Mouse (Mus musculus): ENCODE results near the gene Rasal1.
A peak's percentile ranks its signal among the peaks of the same experiment; 100 is the strongest.

The Rasal1 gene

GRCm38 (mm10) chr5:120621846-120622197, 26.8 kb upstream of the Rasal1 start:
- no peak for DNase-seq (ENCODE audit: low read depth, low spot score)

GRCm38 (mm10) chr5:120622198-120622851, 26.3 kb upstream of the Rasal1 start:
- no peak for DNase-seq (ENCODE audit: low read depth, low spot score)

- no peak for DNase-seq (ENCODE audit: low read depth, low spot score)
These were observed 24.2 kb upstream of the Rasal1 start for GRCm38 (mm10) chr5:120624427-120624826.

- no peak for DNase-seq (ENCODE audit: low read depth, low spot score)
These were observed 22.2 kb upstream of the Rasal1 start for GRCm38 (mm10) chr5:120626399-120626798.

DNA sequence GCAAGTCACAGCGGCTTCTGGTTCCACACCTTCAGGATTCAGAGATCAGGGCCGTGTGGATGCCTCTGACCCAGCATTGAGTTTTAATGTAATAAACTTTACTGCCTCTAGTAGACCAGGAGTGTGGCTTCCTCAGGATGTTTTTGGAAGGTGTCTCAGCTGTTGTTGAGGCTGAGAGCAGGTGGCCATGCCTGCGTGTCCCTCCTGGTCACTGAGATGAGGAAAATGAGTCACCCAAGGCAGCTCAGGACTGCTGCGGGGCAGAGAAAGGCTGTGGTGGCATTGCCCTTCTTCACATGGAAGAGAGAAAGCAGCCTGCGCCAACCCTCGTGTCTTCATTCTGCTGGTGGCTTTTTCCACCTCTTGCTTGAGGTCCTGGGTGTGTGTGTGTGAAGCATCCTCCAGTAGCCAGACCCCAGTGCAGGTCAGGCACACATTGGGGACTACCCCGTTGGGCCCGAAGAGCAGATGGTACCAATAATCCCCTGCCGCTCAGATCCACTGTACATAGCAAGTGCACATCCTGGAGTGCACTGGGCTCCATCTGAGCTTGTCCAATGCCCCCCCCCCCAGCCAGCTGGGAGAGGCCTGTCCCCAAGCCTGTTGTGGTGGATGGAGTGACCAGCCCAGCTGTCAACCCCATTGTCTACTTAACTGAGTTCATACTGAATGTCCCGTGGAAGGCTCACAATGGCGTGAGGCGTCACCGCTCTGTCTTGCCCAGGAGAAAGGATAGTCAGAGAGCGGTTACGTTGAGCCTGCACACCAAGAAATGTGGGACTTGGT, 20.9 kb upstream of the Rasal1 start:
- no peak for DNase-seq (ENCODE audit: low read depth, low spot score)

DNA sequence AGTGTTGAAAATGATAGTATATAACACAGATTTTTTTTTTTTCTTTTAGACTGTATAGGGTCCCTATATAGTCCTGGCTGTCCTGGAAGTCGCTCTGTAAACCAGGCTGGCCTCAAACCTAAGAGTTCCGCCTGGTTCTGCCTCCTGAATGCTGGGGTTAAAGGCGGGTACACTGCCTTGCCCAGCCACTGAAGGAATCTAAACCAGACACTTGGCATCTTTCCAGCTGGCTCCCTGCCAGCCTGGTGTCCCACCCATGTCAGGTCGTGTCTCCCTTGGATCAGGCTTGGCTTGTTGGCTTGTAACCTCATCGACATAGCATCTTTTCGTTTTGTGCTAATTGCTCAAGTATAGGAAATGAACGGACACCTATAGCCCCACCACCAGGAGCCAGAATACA, 20.0 kb upstream of the Rasal1 start:
- no peak for DNase-seq (ENCODE audit: low read depth, low spot score)

- no peak for DNase-seq (ENCODE audit: low read depth, low spot score)
These were observed 17.5 kb upstream of the Rasal1 start for GRCm38 (mm10) chr5:120631128-120631527.

DNA sequence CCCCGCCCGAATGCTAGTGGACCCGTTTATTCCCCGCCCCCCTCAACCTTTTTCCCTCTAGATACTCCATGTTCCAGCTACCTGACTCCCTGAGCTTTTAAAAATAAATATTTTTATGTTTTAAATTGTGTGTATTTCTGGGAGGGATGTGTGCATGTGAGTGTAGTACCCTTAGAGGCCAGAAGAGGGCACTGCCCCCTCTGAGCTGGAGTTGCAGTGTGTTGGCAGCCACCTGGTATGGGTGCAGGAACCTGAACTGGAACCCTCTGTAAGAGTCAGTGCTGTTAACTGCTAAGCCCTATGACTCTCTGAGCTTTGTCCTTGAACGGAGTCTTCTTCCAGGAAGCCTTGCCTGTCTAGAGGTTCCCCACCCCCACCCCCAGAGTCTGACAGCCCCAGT, 16.7 kb upstream of the Rasal1 start:
- no peak for DNase-seq (ENCODE audit: low read depth, low spot score)

GRCm38 (mm10) chr5:120634131-120634530, 14.5 kb upstream of the Rasal1 start, which contains the start of gene Cfap73:
TSS of gene Cfap73 (minus strand) at chr5:120634235.
- no peak for DNase-seq (ENCODE audit: low read depth, low spot score)

DNA sequence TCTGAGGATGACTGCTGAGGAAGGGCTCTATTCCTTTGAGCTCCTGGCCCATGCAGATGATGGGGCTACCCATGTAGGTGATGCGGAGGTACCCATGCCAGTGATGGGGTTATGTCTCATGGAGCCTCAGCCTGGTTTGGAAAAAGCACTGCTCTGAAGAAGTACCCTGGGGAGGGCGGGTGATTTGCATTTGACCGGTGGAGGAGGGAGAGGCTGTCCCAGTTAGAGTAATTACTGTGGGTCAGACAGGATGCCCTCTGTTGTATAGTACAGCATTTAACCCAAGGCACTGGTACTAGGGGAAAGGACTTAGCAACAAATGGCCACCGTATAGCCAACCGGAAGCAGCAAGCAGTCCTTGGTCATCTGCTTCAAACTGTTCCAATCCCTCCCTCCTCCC, 13.8 kb upstream of the Rasal1 start:
- no peak for DNase-seq (ENCODE audit: low read depth, low spot score)

DNA sequence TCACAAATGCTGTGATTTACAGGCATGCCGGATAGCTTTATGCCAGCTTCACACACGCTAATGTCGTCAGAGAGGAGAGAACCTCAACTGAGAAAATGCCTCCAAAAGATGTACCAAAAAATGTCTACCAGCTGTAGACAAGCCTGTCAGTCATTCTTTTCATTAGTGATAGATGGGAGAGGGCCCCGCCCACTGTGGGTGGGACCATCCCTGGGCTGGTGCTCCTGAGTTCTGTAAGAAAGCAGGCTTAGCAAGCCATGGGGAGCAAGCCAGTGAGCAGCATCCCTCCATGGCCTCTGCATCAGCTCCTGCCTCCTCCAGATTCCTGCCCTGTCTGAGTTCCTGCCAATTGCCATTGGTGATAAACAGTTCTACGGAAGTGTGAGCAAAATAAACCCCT, 13.0 kb upstream of the Rasal1 start:
- no peak for DNase-seq (ENCODE audit: low read depth, low spot score)

- DNase-seq (ENCODE audit: low read depth, low spot score): no peak
These were observed 8.5 kb upstream of the Rasal1 start for GRCm38 (mm10) chr5:120640094-120640493.

GRCm38 (mm10) chr5:120643365-120644085, 5.1 kb upstream of the Rasal1 start:
- no peak for DNase-seq (ENCODE audit: low read depth, low spot score)

DNA sequence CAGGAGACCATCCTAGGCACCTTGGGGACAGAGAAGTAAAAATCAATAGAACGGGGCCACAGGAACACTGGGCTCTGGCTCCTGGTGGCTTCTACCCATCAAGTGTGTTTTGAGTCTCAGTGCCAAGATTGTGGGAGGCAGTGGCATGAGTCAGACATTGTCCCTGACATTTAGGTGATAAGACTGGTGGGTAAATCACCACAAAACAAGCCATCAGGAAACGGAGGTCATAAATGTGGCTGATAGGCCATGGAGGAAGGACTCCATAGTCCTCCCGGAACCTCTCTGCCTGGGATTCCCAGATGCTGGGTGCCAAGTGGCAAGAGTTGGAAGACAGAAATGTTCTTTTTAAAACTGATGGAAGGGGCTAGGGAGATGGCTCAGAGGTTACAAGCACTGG, 4.4 kb upstream of the Rasal1 start:
- DNase-seq (ENCODE audit: low read depth, low spot score): no peak

- no peak for DNase-seq (ENCODE audit: low read depth, low spot score)
These were observed 2.8 kb upstream of the Rasal1 start for GRCm38 (mm10) chr5:120645851-120646250.

GRCm38 (mm10) chr5:120647361-120647760, 1.3 kb upstream of the Rasal1 start:
- DNase-seq (ENCODE audit: low read depth, low spot score): no peak

GRCm38 (mm10) chr5:120647814-120648491, 659 bp upstream of the Rasal1 start:
- peak; percentile 78 for DNase-seq (ENCODE audit: low read depth, low spot score)

- no peak for DNase-seq (ENCODE audit: low read depth, low spot score)
These were observed 842 bp downstream of the Rasal1 start for GRCm38 (mm10) chr5:120649374-120649933.

GRCm38 (mm10) chr5:120649938-120650337, 1.3 kb downstream of the Rasal1 start:
- DNase-seq (ENCODE audit: low read depth, low spot score): no peak

DNA sequence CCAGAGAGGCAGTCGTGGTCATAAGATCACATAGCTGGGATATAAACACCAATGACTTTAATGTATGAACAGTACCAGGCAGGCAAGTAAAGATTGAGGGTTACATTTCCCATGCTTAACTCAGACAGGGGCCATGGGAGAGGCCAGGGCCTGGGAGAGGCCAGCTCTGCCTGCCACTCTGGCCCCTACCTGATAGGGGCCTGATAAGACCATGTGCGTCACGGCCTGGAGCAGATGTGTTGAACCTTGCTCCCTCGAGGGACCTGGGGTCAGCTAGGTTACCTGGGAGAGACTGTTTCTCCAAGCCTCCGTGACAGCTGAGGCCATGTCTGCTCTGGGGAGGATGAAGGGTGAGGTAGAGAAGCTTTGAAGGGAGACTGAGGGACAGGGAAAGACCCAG, 2.6 kb downstream of the Rasal1 start:
- no peak for DNase-seq (ENCODE audit: low read depth, low spot score)

- peak; percentile 45 for DNase-seq (ENCODE audit: low read depth, low spot score)
These were observed 4.5 kb downstream of the Rasal1 start for GRCm38 (mm10) chr5:120652915-120653701.
